Mouse (Mus musculus) thymus, adult 2 months (tissue): ENCODE measurements around the gene Gstcd.

ENCODE experiments used
- CTCF ChIP-seq: fragments of 200-500 bp; IDR thresholded peaks from 2 replicates; pipeline ENCODE4 v1.5.1; 2012; ENCODE audit warnings: mild to moderate bottlenecking, control low read depth, low read length, moderate library complexity, borderline replicate concordance; ENCODE audit not compliant: control insufficient read depth, poor library complexity, insufficient read depth; ENCODE audit errors: extremely low read depth
- POLR2A ChIP-seq: fragments of 200-500 bp; IDR thresholded peaks from 2 replicates; pipeline ENCODE4 v1.6.1; 2012; ENCODE audit warnings: mild to moderate bottlenecking, low read length, control low read depth, moderate library complexity; ENCODE audit not compliant: control insufficient read depth, poor library complexity, insufficient read depth; ENCODE audit errors: extremely low read depth

DNA sequence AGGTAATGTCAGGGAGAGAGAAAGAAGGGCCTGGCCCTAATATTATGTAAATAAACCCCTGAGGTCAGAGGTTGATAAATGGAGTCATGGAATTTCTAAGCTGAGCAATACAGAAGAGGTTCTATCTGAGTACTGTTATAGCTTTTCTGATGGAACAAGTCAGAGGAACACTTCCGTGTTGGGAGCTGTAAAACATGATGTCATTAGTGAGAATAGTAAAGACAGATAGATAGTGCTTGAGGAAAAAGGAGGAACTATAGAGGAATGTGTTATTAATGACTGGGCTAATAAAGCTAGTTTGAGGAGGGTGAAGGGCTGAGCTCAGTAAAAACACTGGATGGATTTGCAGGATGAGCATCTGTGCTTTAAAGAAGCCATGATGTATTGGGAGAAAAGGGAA is 2.5 kb upstream of the Gstcd start:
- TF ChIP-seq CTCF (no peak), POLR2A (no peak)
